Mouse (Mus musculus): Measurements from ENCODE around the gene Stoml1.
"Not testable (repeated sequence)": the region's sequence is repeated elsewhere in the genome, so short reads cannot be mapped to it uniquely, and the experiment has no call there.

GRCm38 (mm10) chr9:58250730-58251129 lies 2.2 kb upstream of the Stoml1 start:
- TF ChIP-seq CTCF (IDR thresholded peaks at IDR 0.05; ENCODE audit: insufficient read depth, low read length); POLR2A (IDR thresholded peaks at IDR 0.05; ENCODE audit: borderline replicate concordance, extremely low read depth, low read depth, low read length): not testable (repeated sequence)

Measured in lung, adult 2 months (tissue).